Mouse (Mus musculus): ENCODE measurements at regions not wholly inside any gene's neighbourhood (a gene's known extent, or its start where the extent isn't known, plus 50 kb on each side); places are given as distances from the start of the nearest gene placed in this dataset.
A peak's percentile ranks its signal among the peaks of the same experiment; 100 is the strongest.

GRCm38 (mm10) chr7:135913923-135914634 lies 197.9 kb upstream of the Mki67 start:
- H3K27ac ChIP-seq (ENCODE audit: control insufficient read depth, low read depth, low read length), result no peak overlapping the region
- no peaks in the 10 kb centered on the region for H3K36me3 ChIP-seq (ENCODE audit: control insufficient read depth in 1 of 2, insufficient read depth in 2 of 2, low read length in 2 of 2)
- no peak for TF ChIP-seq TCF12 (IDR thresholded peaks at IDR 0.05; ENCODE audit: low read depth, low read length)
- TF ChIP-seq ZC3H11A (IDR thresholded peaks at IDR 0.05; ENCODE audit: low read depth, low read length), result no peak
- no peak for TF ChIP-seq MYC (IDR thresholded peaks at IDR 0.05; ENCODE audit: low read depth, low read length)
- no peak for TF ChIP-seq MAZ (IDR thresholded peaks at IDR 0.05; ENCODE audit: low read depth, low read length)
- TF ChIP-seq CHD1 (IDR thresholded peaks at IDR 0.05; ENCODE audit: low read depth, low read length), result no peak
- no peak for TF ChIP-seq ZMIZ1 (IDR thresholded peaks at IDR 0.05; ENCODE audit: low read depth, low read length)
- no peak for TF ChIP-seq UBTF (IDR thresholded peaks at IDR 0.05; ENCODE audit: borderline replicate concordance, insufficient read depth, low read depth, low read length)
- no peak for TF ChIP-seq ETS1 (IDR thresholded peaks at IDR 0.05; ENCODE audit: low read depth, low read length)
- H3K9me3 ChIP-seq (replicated peaks; ENCODE audit: insufficient read depth, low read length), result no peaks in the 10 kb centered on the region; the same call in 1 of the 2 replicates
- DNase-seq (ENCODE audit: low read depth, low spot score), result peak; percentile 2
- no peaks in the 10 kb centered on the region for H3K27me3 ChIP-seq (ENCODE audit: control insufficient read depth in 1 of 2, insufficient read depth in 2 of 2, low read length in 2 of 2)
- no peak overlapping the region for H3K9ac ChIP-seq (ENCODE audit: control insufficient read depth, low read depth, low read length, poor library complexity, severe bottlenecking)
- H3K4me3 ChIP-seq (ENCODE audit: control insufficient read depth in 1 of 2, insufficient read depth in 1 of 2, low read depth in 2 of 2, low read length in 2 of 2), result no peak overlapping the region
- H3K79me2 ChIP-seq (ENCODE audit: control insufficient read depth, insufficient read depth, low read length, poor library complexity), result no peaks in the 10 kb centered on the region
- H3K4me1 ChIP-seq (ENCODE audit: control insufficient read depth in 1 of 2, insufficient read depth in 2 of 2, low read length in 2 of 2), result no peaks in the 10 kb centered on the region

GRCm38 (mm10) chr7:135923876-135924275 lies 207.7 kb upstream of the Mki67 start:
- DNase-seq (ENCODE audit: low read depth, low spot score), result no peak
- Histone ChIP-seq H3K27me3 (ENCODE audit: control insufficient read depth in 1 of 2, insufficient read depth in 2 of 2, low read length in 2 of 2) (no peaks in the 10 kb centered on the region), H3K4me3 (ENCODE audit: control insufficient read depth in 1 of 2, insufficient read depth in 1 of 2, low read depth in 2 of 2, low read length in 2 of 2) (no peak overlapping the region), H3K9ac (ENCODE audit: control insufficient read depth, low read depth, low read length, poor library complexity, severe bottlenecking) (no peak overlapping the region), H3K4me1 (ENCODE audit: control insufficient read depth in 1 of 2, insufficient read depth in 2 of 2, low read length in 2 of 2) (no peaks in the 10 kb centered on the region), H3K9me3 (replicated peaks; ENCODE audit: insufficient read depth, low read length) (no peaks in the 10 kb centered on the region), H3K27ac (ENCODE audit: control insufficient read depth, low read depth, low read length) (no peak overlapping the region), H3K79me2 (ENCODE audit: control insufficient read depth, insufficient read depth, low read length, poor library complexity) (no peaks in the 10 kb centered on the region), H3K36me3 (ENCODE audit: control insufficient read depth in 1 of 2, insufficient read depth in 2 of 2, low read length in 2 of 2) (no peaks in the 10 kb centered on the region)
- TF ChIP-seq CHD1 (IDR thresholded peaks at IDR 0.05; ENCODE audit: low read depth, low read length) (no peak), UBTF (IDR thresholded peaks at IDR 0.05; ENCODE audit: borderline replicate concordance, insufficient read depth, low read depth, low read length) (no peak), ZMIZ1 (IDR thresholded peaks at IDR 0.05; ENCODE audit: low read depth, low read length) (no peak), MYC (IDR thresholded peaks at IDR 0.05; ENCODE audit: low read depth, low read length) (no peak), POLR2AphosphoS2 (IDR thresholded peaks at IDR 0.05; ENCODE audit: low read length) (no peak), GATA1 (IDR thresholded peaks at IDR 0.05; ENCODE audit: low read depth, low read length) (no peak), E2F4 (IDR thresholded peaks at IDR 0.05; ENCODE audit: borderline replicate concordance, low read depth, low read length) (no peak), HCFC1 (IDR thresholded peaks at IDR 0.05; ENCODE audit: low read depth, low read length) (no peak), ETS1 (IDR thresholded peaks at IDR 0.05; ENCODE audit: low read depth, low read length) (no peak), USF2 (IDR thresholded peaks at IDR 0.05; ENCODE audit: borderline replicate concordance in 1 of 2, insufficient read depth in 1 of 2, low read depth in 1 of 2, low read length in 2 of 2) (no peak), POLR2A (IDR thresholded peaks at IDR 0.05; ENCODE audit: control insufficient read depth in 1 of 2, insufficient read depth in 1 of 2, low read depth in 1 of 2, low read length in 2 of 2, poor library complexity in 1 of 2) (no peak), JUND (IDR thresholded peaks at IDR 0.05; ENCODE audit: low read depth, low read length) (no peak), MYB (IDR thresholded peaks at IDR 0.05; ENCODE audit: low read depth, low read length) (no peak), SIN3A (IDR thresholded peaks at IDR 0.05; ENCODE audit: low read length) (no peak), TAL1 (IDR thresholded peaks at IDR 0.05; ENCODE audit: low read length) (no peak), RAD21 (IDR thresholded peaks at IDR 0.05; ENCODE audit: low read depth, low read length) (no peak)

All from MEL (cell line).